Mouse (Mus musculus) hindbrain, embryonic 14.5 days (tissue): ENCODE data around the gene Nudt16. TPM values are rescaled to one million over a fixed set of nuclear protein-coding genes. Genes with fewer than 3 reads are reported as not detected.

Experiments
- ATAC-seq: fragments of 200-750 bp; cut with Nextera tagmentation; 2 replicates; pipeline ENCODE4 v1.8.0; 2017; ENCODE audit warnings: moderate number of reproducible peaks, mild to moderate bottlenecking, moderate TSS enrichment, moderate library complexity; ENCODE audit not compliant: low FRiP score
- DNase-seq: peaks from one replicate; pipeline ENCODE4 v3.0.0-alpha.2; 2015; ENCODE audit warnings: low spot score
- H3K27ac ChIP-seq: fragments of 300-500 bp; sonication (generic); 2 replicates; pipeline ENCODE4 v1.5.1; 2014; ENCODE audit warnings: mild to moderate bottlenecking, moderate library complexity
- H3K27me3 ChIP-seq: fragments of 300-500 bp; sonication (generic); 2 replicates; pipeline ENCODE4 v1.6.1; 2014; ENCODE audit warnings: mild to moderate bottlenecking, low read length, mixed read lengths; ENCODE audit not compliant: control insufficient read depth, insufficient read depth
- H3K36me3 ChIP-seq: fragments of 300-500 bp; sonication (generic); replicated peaks from 2 replicates; pipeline ENCODE4 v1.6.1; 2014; ENCODE audit not compliant: control insufficient read depth, insufficient read depth
- H3K4me1 ChIP-seq: fragments of 300-500 bp; sonication (generic); replicated peaks from 2 replicates; pipeline ENCODE4 v1.6.1; 2014; ENCODE audit warnings: antibody characterized with exemption, low read length, mixed read lengths; ENCODE audit not compliant: control insufficient read depth, insufficient read depth
- H3K4me2 ChIP-seq: fragments of 300-500 bp; sonication (generic); replicated peaks from 2 replicates; pipeline ENCODE4 v1.6.1; 2014; ENCODE audit warnings: mild to moderate bottlenecking, moderate library complexity
- H3K4me3 ChIP-seq: fragments of 300-500 bp; sonication (generic); replicated peaks from 2 replicates; pipeline ENCODE4 v1.5.1; 2014; ENCODE audit warnings: mild to moderate bottlenecking, low read length
- H3K9ac ChIP-seq: fragments of 300-500 bp; sonication (generic); 2 replicates; pipeline ENCODE4 v1.6.1; 2014
- H3K9me3 ChIP-seq: fragments of 300-500 bp; sonication (generic); 2 replicates; pipeline ENCODE4 v1.6.1; 2016; ENCODE audit warnings: low read length; ENCODE audit not compliant: control insufficient read depth
- WGBS: fragments of 180-500 bp; shearing (Covaris S2); extraction: QIAGEN DNeasy Blood & Tissue Kit; methylation state at CpG from one replicate; pipeline ENCODE4 v1.1.7; 2014; 5-methylcytosine and 5-hydroxymethylcytosine counted together
- polyA plus RNA-seq: library from polyadenylated mRNA; unstranded; fragments of >200 nt; fragmentation: Nextera tagmentation; extraction: Ambion mirVana; gene quantifications from 2 replicates; pipeline ENCODE4 v1.2.1, GENCODE M21; 2014

Nudt16 gene
- polyA plus RNA-seq, 1 experiment from 2014 or later = 26.7 TPM

DNA sequence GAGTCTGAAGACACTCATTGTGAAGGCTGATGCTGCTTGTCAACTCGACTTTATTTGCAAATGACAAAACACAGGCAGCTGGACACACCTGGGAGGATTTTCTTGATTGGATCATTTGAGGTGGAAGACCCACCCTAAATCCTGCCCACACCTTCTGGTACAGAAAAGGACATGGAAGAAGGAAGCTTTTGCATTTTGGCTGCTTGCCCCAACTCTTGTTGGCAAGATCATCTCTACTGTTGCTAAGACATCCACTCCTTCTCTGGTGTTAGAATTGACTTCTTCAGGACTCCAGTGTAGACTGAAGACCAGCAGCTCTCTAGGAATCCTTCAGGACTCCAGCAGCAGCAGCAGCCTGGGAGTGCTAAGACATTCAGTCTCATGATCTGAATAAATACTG, 29.7 kb downstream of the Nudt16 start:
- H3K4me1 ChIP-seq = no peaks in the 10 kb centered on the region
- H3K9ac ChIP-seq = no peak overlapping the region
- no peaks in the 10 kb centered on the region for H3K36me3 ChIP-seq
- no peak overlapping the region for H3K4me3 ChIP-seq
- H3K27me3 ChIP-seq = no peaks in the 10 kb centered on the region
- DNase-seq (no peak), ATAC-seq (no peak)
- no peaks in the 10 kb centered on the region for H3K9me3 ChIP-seq
- WGBS = 68% methylated on average over 1 of the region's 1 CpGs
- H3K27ac ChIP-seq = no peak overlapping the region
- H3K4me2 ChIP-seq = no peak overlapping the region

DNA sequence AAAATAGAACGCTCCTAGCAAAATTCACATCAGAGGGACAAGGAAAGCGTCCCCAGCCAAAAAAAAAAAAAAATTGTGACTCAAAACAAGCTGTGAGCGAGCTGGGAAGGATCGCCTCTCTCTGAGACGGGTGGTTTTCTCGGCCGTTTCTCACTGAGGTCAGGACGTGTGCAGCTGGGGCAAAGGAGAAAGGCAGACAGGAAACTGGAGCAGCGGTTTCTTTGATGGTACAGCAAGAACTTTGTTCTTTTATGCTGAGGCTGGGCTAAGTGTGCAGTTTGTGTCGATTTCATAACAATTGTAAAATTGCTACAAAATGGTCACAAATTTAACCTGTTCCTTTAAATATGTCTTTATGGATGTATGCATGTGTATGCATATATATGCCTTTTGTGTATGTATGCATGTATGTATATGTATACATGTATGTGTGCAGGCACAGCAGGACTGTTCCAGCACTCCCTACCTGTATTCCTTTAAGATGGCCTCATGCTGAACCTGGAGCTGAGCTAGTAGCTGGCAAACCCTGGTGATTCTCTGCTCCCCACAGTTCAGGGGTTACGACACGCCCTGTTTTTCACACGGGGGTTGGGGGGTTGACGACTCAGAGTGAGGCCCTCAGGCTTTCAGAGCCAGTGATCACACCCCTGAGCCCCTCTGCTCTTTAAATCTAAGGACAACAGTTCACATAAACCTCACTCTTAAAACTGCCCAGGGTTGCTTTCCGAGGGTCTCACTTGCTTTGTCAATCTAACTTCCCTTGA, 30.6 kb downstream of the Nudt16 start:
- Histone ChIP-seq H3K4me3 (no peak overlapping the region), H3K4me1 (no peaks in the 10 kb centered on the region), H3K36me3 (no peaks in the 10 kb centered on the region), H3K27me3 (no peaks in the 10 kb centered on the region), H3K27ac (no peak overlapping the region), H3K4me2 (no peak overlapping the region), H3K9ac (no peak overlapping the region), H3K9me3 (no peaks in the 10 kb centered on the region)
- no peak for ATAC-seq
- 73% methylated on average over 15 of the region's 15 CpGs for WGBS
- no peak for DNase-seq

DNA sequence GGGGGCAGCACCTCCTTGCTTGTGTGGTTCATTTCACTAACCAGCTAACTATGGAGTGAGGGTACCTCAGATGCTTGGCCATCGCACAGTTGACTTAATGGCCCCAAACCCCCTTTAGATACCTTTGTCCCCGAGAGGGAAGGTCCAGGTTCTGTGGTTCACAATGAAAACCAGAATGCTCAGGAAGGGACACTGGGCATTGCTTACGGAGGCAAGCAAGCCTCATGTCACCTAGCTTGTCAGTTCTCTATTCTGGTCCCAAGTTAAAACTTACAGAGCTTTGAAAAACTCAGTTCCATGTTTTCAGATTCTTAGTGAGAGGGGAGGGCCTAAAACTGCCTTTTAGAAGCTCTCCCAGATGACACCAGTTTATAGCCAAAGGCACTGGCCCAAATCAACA, 51.4 kb downstream of the Nudt16 start:
- ATAC-seq = no peak
- 95% methylated on average over 3 of the region's 3 CpGs for WGBS

More for the DNA sequence above, 51.4 kb downstream of the Nudt16 start:
- no peak for DNase-seq
- no peak overlapping the region for H3K4me2 ChIP-seq
- no peak overlapping the region for H3K27ac ChIP-seq
- peaks cover 28% of the 10 kb centered on the region for H3K36me3 ChIP-seq
- H3K27me3 ChIP-seq = no peaks in the 10 kb centered on the region
- H3K9ac ChIP-seq = no peak overlapping the region
- H3K4me1 ChIP-seq = no peaks in the 10 kb centered on the region
- H3K9me3 ChIP-seq = no peaks in the 10 kb centered on the region
- H3K4me3 ChIP-seq = no peak overlapping the region

Other genes with a start within 250 kb of the Nudt16 start
- gene Mrpl3, start 78.6 kb downstream of the Nudt16 start, polyA plus RNA-seq = 91.2 and 96.4 TPM in 2 replicates
- not detected in 2 replicates for gene 1700080E11Rik, start 13.3 kb upstream of the Nudt16 start, polyA plus RNA-seq